Mouse (Mus musculus) myocyte (in vitro differentiated cells): ENCODE results near the gene Adgrl1.

Source experiments
- CEBPB ChIP-seq: IDR thresholded peaks from 2 replicates; pipeline ENCODE4 v1.6.1; 2011; ENCODE audit warnings: mild to moderate bottlenecking, moderate library complexity; ENCODE audit not compliant: poor library complexity, insufficient read depth, severe bottlenecking
- MAX ChIP-seq: IDR thresholded peaks from one replicate; pipeline ENCODE4 v1.6.1; 2011; ENCODE audit warnings: low read depth, mild to moderate bottlenecking, control low read depth
- POLR2A ChIP-seq: IDR thresholded peaks from one replicate; pipeline ENCODE4 v1.6.1; 2011; ENCODE audit warnings: low read depth, mild to moderate bottlenecking, control low read depth, moderate library complexity; ENCODE audit not compliant: insufficient read length
- TCF3 ChIP-seq: IDR thresholded peaks from one replicate; pipeline ENCODE4 v1.6.1; 2011; ENCODE audit warnings: low read depth, control low read depth; ENCODE audit not compliant: insufficient read length
- USF1 ChIP-seq: IDR thresholded peaks from one replicate; pipeline ENCODE4 v1.6.1; 2011; ENCODE audit warnings: low read depth, mild to moderate bottlenecking, control low read depth, moderate library complexity

- TF ChIP-seq USF1 (no peak), TCF3 (no peak), POLR2A (no peak), MAX (no peak), CEBPB (no peak)
Observed at GRCm38 (mm10) chr8:83852329-83852728, 47.6 kb upstream of the Adgrl1 start.
